Mouse (Mus musculus): ENCODE data around the gene Ddx3x.

GRCm38 (mm10) chrX:13281329-13282088 lies 739 bp downstream of the Ddx3x start:
- TF ChIP-seq CTCF (IDR thresholded peaks at IDR 0.05; ENCODE audit: control insufficient read depth, insufficient read depth, low read length) (no peak), POLR2A (IDR thresholded peaks at IDR 0.05; ENCODE audit: borderline replicate concordance, control insufficient read depth, low read depth, low read length) (no peak)
